Mouse (Mus musculus): ENCODE results near the gene 0610009B22Rik.

DNA sequence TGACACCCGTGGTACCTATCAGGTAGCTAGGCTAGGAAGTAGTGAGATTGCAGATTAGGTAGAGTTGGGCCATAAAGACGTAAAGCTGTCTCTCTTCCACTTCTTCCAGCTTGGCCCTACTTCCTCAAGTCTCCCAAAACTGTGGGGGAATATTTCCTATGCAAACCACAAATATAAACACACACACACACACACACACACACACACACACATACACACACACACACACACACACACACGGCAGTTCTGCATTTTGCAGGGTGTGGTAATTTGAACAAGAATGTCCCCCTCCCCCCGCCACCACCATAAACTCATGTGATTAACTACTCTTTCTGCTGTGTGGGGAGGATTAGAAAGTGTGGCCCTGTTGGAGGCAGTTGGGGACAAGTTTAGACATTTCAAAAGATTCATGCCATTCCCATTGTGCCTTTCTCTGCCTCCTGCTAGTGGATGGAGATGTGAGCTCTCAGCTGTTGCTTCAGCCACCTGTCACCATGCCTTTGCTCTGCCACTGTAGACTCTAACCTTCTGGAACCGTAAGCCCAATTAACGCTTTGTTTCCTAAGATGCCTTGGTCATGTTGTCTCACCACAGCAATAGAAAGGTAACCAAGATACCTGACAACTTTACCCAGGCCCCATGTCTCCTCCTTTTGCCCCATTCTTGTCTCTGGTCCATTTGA, 10.8 kb downstream of the 0610009B22Rik start:
- no peak for TF ChIP-seq CTCF (conservative IDR thresholded peaks at IDR 0.05; ENCODE audit: insufficient read depth, insufficient read length, low read depth, low read length)
- no peak for TF ChIP-seq POLR2A (IDR thresholded peaks at IDR 0.05; ENCODE audit: low read depth, low read length)
